Mouse (Mus musculus): ENCODE data around the gene Ldlrap1. TPM values are rescaled to one million over a fixed set of nuclear protein-coding genes. Genes with fewer than 3 reads are reported as not detected.

Ldlrap1 gene
- polyA plus RNA-seq (2015; fragmentation: Nextera tagmentation; extraction: Ambion mirVana): 27.8 and 29.2 TPM in 2 replicates

GRCm38 (mm10) chr4:134767426-134768225, at the start of gene Ldlrap1:
Gene Ldlrap1 (minus strand): TSS chr4:134768024.

GRCm38 (mm10) chr4:134703835-134704546, 63.8 kb downstream of the Ldlrap1 start, which contains the start of gene Man1c1:
Gene Man1c1 (minus strand): TSS chr4:134704290.

Other genes with a start within 250 kb of the Ldlrap1 start
- 125 and 126 TPM in 2 replicates for gene Mtfr1l, start 232.6 kb downstream of the Ldlrap1 start, polyA plus RNA-seq (2015; fragmentation: Nextera tagmentation; extraction: Ambion mirVana)
- gene Selenon, start 215.9 kb downstream of the Ldlrap1 start, polyA plus RNA-seq (2015; fragmentation: Nextera tagmentation; extraction: Ambion mirVana): 7.3 and 10.2 TPM in 2 replicates
- gene Man1c1, start 63.7 kb downstream of the Ldlrap1 start, polyA plus RNA-seq (2015; fragmentation: Nextera tagmentation; extraction: Ambion mirVana): 3.8 TPM in 2 replicates
- 21.5 and 25.3 TPM in 2 replicates for gene Maco1, start 85.3 kb upstream of the Ldlrap1 start, polyA plus RNA-seq (2015; fragmentation: Nextera tagmentation; extraction: Ambion mirVana)
- 0.78 and 1.1 TPM in 2 replicates for gene Rhd, start 96.5 kb upstream of the Ldlrap1 start, polyA plus RNA-seq (2015; fragmentation: Nextera tagmentation; extraction: Ambion mirVana)
- 184 and 185 TPM in 2 replicates for gene Tmem50a, start 147.0 kb upstream of the Ldlrap1 start, polyA plus RNA-seq (2015; fragmentation: Nextera tagmentation; extraction: Ambion mirVana)
- 240 and 264 TPM in 2 replicates for gene Rsrp1, start 155.6 kb upstream of the Ldlrap1 start, polyA plus RNA-seq (2015; fragmentation: Nextera tagmentation; extraction: Ambion mirVana)
- 56.5 and 64.8 TPM in 2 replicates for gene Syf2, start 162.9 kb upstream of the Ldlrap1 start, polyA plus RNA-seq (2015; fragmentation: Nextera tagmentation; extraction: Ambion mirVana)